Comparison of ENCODE assay signal across 8 mouse cellular contexts in genomic region chr8:83899363-83900252, GRCm38 (mm10). TPM values are rescaled to one million over a fixed set of nuclear protein-coding genes. Genes with fewer than 3 reads are reported as not detected.
DNase-seq lines count a peak whose midpoint lies in the region; ATAC-seq and TF ChIP-seq lines count a peak whose summit lies in the region.

Adgrl1 (plus strand) TSS chr8:83900105.

- H3K9me3 ChIP-seq in embryonic facial prominence, embryonic 13.5 days: no peaks in the 10 kb centered on the region
- no peaks in the 10 kb centered on the region for H3K9me3 ChIP-seq in limb, embryonic 12.5 days
- no peaks in the 10 kb centered on the region for H3K9me3 ChIP-seq in midbrain, embryonic 15.5 days

- peak within 1 kb of the TSS; percentile 97 for H3K4me3 ChIP-seq in embryonic facial prominence, embryonic 13.5 days
- peak within 1 kb of the TSS; percentile 99 for H3K4me3 ChIP-seq in limb, embryonic 12.5 days (replicated peaks)
- H3K4me3 ChIP-seq in midbrain, embryonic 15.5 days: peak within 1 kb of the TSS; percentile 88
- peak within 1 kb of the TSS; percentile 85 for H3K4me3 ChIP-seq in spleen, adult 2 months (ENCODE audit: extremely low read depth, insufficient read depth, insufficient read length)

- peaks cover 57% of the 10 kb centered on the region for H3K4me1 ChIP-seq in embryonic facial prominence, embryonic 13.5 days
- H3K4me1 ChIP-seq in limb, embryonic 12.5 days (replicated peaks): peaks cover 52% of the 10 kb centered on the region
- peaks cover 49% of the 10 kb centered on the region for H3K4me1 ChIP-seq in midbrain, embryonic 15.5 days
- peaks cover 2% of the 10 kb centered on the region for H3K4me1 ChIP-seq in spleen, adult 2 months (ENCODE audit: control insufficient read depth, insufficient read depth, insufficient read length)

- no peaks in the 10 kb centered on the region for H3K36me3 ChIP-seq in embryonic facial prominence, embryonic 13.5 days
- H3K36me3 ChIP-seq in limb, embryonic 12.5 days: no peaks in the 10 kb centered on the region
- H3K36me3 ChIP-seq in midbrain, embryonic 15.5 days (replicated peaks): no peaks in the 10 kb centered on the region
- no peaks in the 10 kb centered on the region for H3K36me3 ChIP-seq in spleen, adult 2 months (ENCODE audit: control insufficient read depth, insufficient read depth, low read length)

- no peak for TF ChIP-seq CTCF in spleen, adult 2 months (IDR thresholded peaks at IDR 0.05; ENCODE audit: extremely low read depth, insufficient read depth, insufficient read length, insufficient replicate concordance)

- TF ChIP-seq POLR2A in spleen, adult 2 months (IDR thresholded peaks at IDR 0.05; ENCODE audit: low read depth, low read length): no peak

- H3K27ac ChIP-seq in embryonic facial prominence, embryonic 13.5 days: peak within 1 kb of the TSS; percentile 98
- H3K27ac ChIP-seq in limb, embryonic 12.5 days: peak within 1 kb of the TSS; percentile 99
- peak within 1 kb of the TSS; percentile 99 for H3K27ac ChIP-seq in midbrain, embryonic 15.5 days
- H3K27ac ChIP-seq in spleen, adult 2 months (ENCODE audit: insufficient read depth, low read length): peak within 1 kb of the TSS; percentile 52

- H3K27me3 ChIP-seq in embryonic facial prominence, embryonic 13.5 days: peaks cover 19% of the 10 kb centered on the region
- H3K27me3 ChIP-seq in limb, embryonic 12.5 days: peaks cover 20% of the 10 kb centered on the region
- peaks cover 4% of the 10 kb centered on the region; the same call in 1 of the 2 replicates for H3K27me3 ChIP-seq in midbrain, embryonic 15.5 days (replicated peaks)
- H3K27me3 ChIP-seq in spleen, adult 2 months (ENCODE audit: control insufficient read depth, insufficient read depth, low read length): peaks cover 6% of the 10 kb centered on the region; the same call in 1 of the 2 replicates

- DNase-seq in 416B (ENCODE audit: low read depth): peak; percentile 96
- DNase-seq in adrenal gland, postnatal 36 days: peak; percentile 92 to 94
- peak; percentile 80 for DNase-seq in heart, adult 8-10 months (ENCODE audit: low spot score)
- peak; percentile 78 to 79 for DNase-seq in kidney, adult 8-10 months
- DNase-seq in spleen, adult 2 months (ENCODE audit: low read depth in 1 of 2, low spot score in 2 of 2): peak; percentile 65 to 78

- under 1% methylated on average over 66 of the region's 70 CpGs for WGBS in embryonic facial prominence, embryonic 13.5 days
- under 1% methylated on average over 69 of the region's 70 CpGs for WGBS in limb, embryonic 12.5 days
- WGBS in midbrain, embryonic 15.5 days: under 1% methylated on average over 67 of the region's 70 CpGs
- 1% methylated on average over 66 of the region's 70 CpGs for WGBS in spleen, adult 2 months

- H3K4me2 ChIP-seq in embryonic facial prominence, embryonic 13.5 days: peak within 1 kb of the TSS; percentile 74
- H3K4me2 ChIP-seq in limb, embryonic 12.5 days: peak within 1 kb of the TSS; percentile 84
- peak within 1 kb of the TSS; percentile 75 for H3K4me2 ChIP-seq in midbrain, embryonic 15.5 days

- H3K9ac ChIP-seq in embryonic facial prominence, embryonic 13.5 days: peak within 1 kb of the TSS; percentile 94
- peak within 1 kb of the TSS; percentile 95 for H3K9ac ChIP-seq in limb, embryonic 12.5 days (replicated peaks)
- peak within 1 kb of the TSS; percentile 97 for H3K9ac ChIP-seq in midbrain, embryonic 15.5 days

- ATAC-seq in embryonic facial prominence, embryonic 13.5 days (ENCODE audit: insufficient number of reproducible peaks, insufficient read depth, low FRiP score, low TSS enrichment, low read depth): peak; percentile 88
- ATAC-seq in limb, embryonic 12.5 days (ENCODE audit: insufficient number of reproducible peaks, insufficient read depth, low FRiP score, low TSS enrichment, low read depth): peak; percentile 91
- ATAC-seq in midbrain, embryonic 15.5 days (replicated peaks): peak; percentile 93

RNA-seq across cellular contexts. Expression of gene Adgrl1, which starts in this region (rescaled TPM):
- 10 to 100 TPM; 62.4 to 73.4 TPM for total RNA-seq in adrenal gland, postnatal 36 days (2021)
- polyA plus RNA-seq in embryonic facial prominence, embryonic 13.5 days (2015; fragmentation: Nextera tagmentation; extraction: Ambion mirVana): 30.5 and 31.6 TPM in 2 replicates
- total RNA-seq in heart, adult 8-10 months (2022): 10 to 100 TPM; 10.8 to 17.6 (median 14.2) TPM
- polyA plus RNA-seq in limb, embryonic 12.5 days (2016; fragmentation: Nextera tagmentation; extraction: Ambion mirVana): 28.2 and 32.7 TPM in 2 replicates
- 67.2 and 68.0 TPM in 2 replicates for polyA plus RNA-seq in midbrain, embryonic 15.5 days (2015; fragmentation: Nextera tagmentation; extraction: Ambion mirVana)
- 28.9 and 41.2 TPM in 2 replicates for polyA plus RNA-seq in spleen, adult 2 months (2012; rRNA removed)

Comparison
In these comparisons a context has a peak if more than half of its experiments do, and no peak if none do; other contexts are left out.
1. Peak in every context shown above with its lines: DNase-seq, ATAC-seq, H3K4me3 ChIP-seq and H3K27ac ChIP-seq.